Mouse (Mus musculus) kidney, embryonic 16.5 days (tissue): ENCODE measurements at regions not wholly inside any gene's neighbourhood (a gene's known extent, or its start where the extent isn't known, plus 50 kb on each side); places are given as distances from the start of the nearest gene placed in this dataset.

Experiments used
- ATAC-seq: fragments of 200-750 bp; cut with Nextera tagmentation; 2 replicates; pipeline ENCODE4 v1.8.0; 2017; ENCODE audit warnings: moderate TSS enrichment; ENCODE audit not compliant: low FRiP score, low TSS enrichment
- H3K27ac ChIP-seq: fragments of 300-500 bp; sonication (generic); 2 replicates; pipeline ENCODE4 v1.5.1; 2014; ENCODE audit warnings: low read length
- H3K27me3 ChIP-seq: fragments of 300-500 bp; sonication (generic); 2 replicates; pipeline ENCODE4 v1.6.1; 2014; ENCODE audit warnings: low read length, control low read depth, mixed read lengths; ENCODE audit not compliant: insufficient read depth
- H3K36me3 ChIP-seq: fragments of 300-500 bp; sonication (generic); 2 replicates; pipeline ENCODE4 v1.6.1; 2014; ENCODE audit warnings: low read length, control low read depth, mixed read lengths; ENCODE audit not compliant: insufficient read depth
- H3K4me1 ChIP-seq: fragments of 300-500 bp; sonication (generic); 2 replicates; pipeline ENCODE4 v1.6.1; 2014; ENCODE audit warnings: low read length, control low read depth, mixed read lengths; ENCODE audit not compliant: insufficient read depth
- H3K4me2 ChIP-seq: fragments of 300-500 bp; sonication (generic); replicated peaks from 2 replicates; pipeline ENCODE4 v1.6.1; 2014; ENCODE audit warnings: low read depth, low read length
- H3K4me3 ChIP-seq: fragments of 300-500 bp; sonication (generic); 2 replicates; pipeline ENCODE4 v1.5.1; 2014; ENCODE audit warnings: mild to moderate bottlenecking, low read length
- H3K9ac ChIP-seq: fragments of 300-500 bp; sonication (generic); replicated peaks from 2 replicates; pipeline ENCODE4 v1.6.1; 2014; ENCODE audit warnings: low read length
- H3K9me3 ChIP-seq: fragments of 300-500 bp; sonication (generic); 2 replicates; pipeline ENCODE4 v1.6.1; 2016; ENCODE audit warnings: low read length, control low read depth
- WGBS: fragments of 180-500 bp; shearing (Covaris S2); extraction: QIAGEN DNeasy Blood & Tissue Kit; methylation state at CpG from one replicate; pipeline ENCODE4 v1.1.7; 2014; 5-methylcytosine and 5-hydroxymethylcytosine counted together

- peaks cover 9% of the 10 kb centered on the region for H3K4me1 ChIP-seq
- no peak for ATAC-seq
- 0 out of 2 replicates have a peak overlapping the region, but pooled peaks have one; percentile 12 for H3K27ac ChIP-seq
- no peak overlapping the region for H3K4me3 ChIP-seq
- peaks cover 3% of the 10 kb centered on the region; the same call in 1 of the 2 replicates for H3K9me3 ChIP-seq
- 68% methylated on average over 11 of the region's 11 CpGs for WGBS
- no peak overlapping the region for H3K4me2 ChIP-seq
- H3K36me3 ChIP-seq = no peaks in the 10 kb centered on the region
- H3K9ac ChIP-seq = no peak overlapping the region
- no peaks in the 10 kb centered on the region for H3K27me3 ChIP-seq
Measured at GRCm38 (mm10) chr19:57552964-57553740, 57.7 kb upstream of the Atrnl1 start.

GRCm38 (mm10) chr19:57554086-57554485 is 56.7 kb upstream of the Atrnl1 start:
- no peak overlapping the region for H3K4me3 ChIP-seq
- 86% methylated on average over 6 of the region's 6 CpGs for WGBS
- no peaks in the 10 kb centered on the region for H3K27me3 ChIP-seq
- no peak overlapping the region for H3K27ac ChIP-seq
- H3K9me3 ChIP-seq = peaks cover 3% of the 10 kb centered on the region; the same call in 1 of the 2 replicates
- no peak for ATAC-seq
- no peak overlapping the region for H3K9ac ChIP-seq
- peaks cover 8% of the 10 kb centered on the region for H3K4me1 ChIP-seq
- no peak overlapping the region for H3K4me2 ChIP-seq
- no peaks in the 10 kb centered on the region for H3K36me3 ChIP-seq

DNA sequence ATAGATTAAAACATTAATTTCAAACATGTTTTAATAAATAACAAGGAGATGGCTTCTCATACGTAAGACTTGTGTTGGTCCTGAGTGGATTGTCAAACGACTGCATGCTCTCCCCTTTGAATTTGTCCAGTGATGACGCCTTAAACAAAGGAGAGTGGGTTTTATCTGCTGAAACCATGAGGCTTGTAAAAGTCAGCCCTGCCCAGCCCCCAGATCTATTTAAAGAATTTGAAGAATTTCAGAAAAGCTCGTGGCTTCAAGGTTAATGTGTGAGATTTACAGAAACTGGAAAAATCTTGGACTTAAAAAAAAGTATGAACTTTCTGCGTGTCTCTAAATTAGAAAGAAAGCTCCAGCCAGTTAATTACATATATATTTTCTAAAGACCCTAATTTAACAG is 55.5 kb upstream of the Atrnl1 start:
- no peak overlapping the region for H3K4me3 ChIP-seq
- no peak overlapping the region for H3K4me2 ChIP-seq
- H3K9ac ChIP-seq = no peak overlapping the region
- H3K27me3 ChIP-seq = no peaks in the 10 kb centered on the region
- H3K4me1 ChIP-seq = peaks cover 8% of the 10 kb centered on the region
- no peaks in the 10 kb centered on the region for H3K36me3 ChIP-seq
- no peak for ATAC-seq
- H3K9me3 ChIP-seq = peaks cover 3% of the 10 kb centered on the region; the same call in 1 of the 2 replicates
- WGBS = 46% methylated on average over 5 of the region's 5 CpGs
- no peak overlapping the region for H3K27ac ChIP-seq

- no peak overlapping the region for H3K27ac ChIP-seq
- H3K4me2 ChIP-seq = no peak overlapping the region
- H3K9me3 ChIP-seq = peaks cover 3% of the 10 kb centered on the region; the same call in 1 of the 2 replicates
- no peaks in the 10 kb centered on the region for H3K27me3 ChIP-seq
- WGBS = 68% methylated on average over 19 of the region's 19 CpGs
- H3K36me3 ChIP-seq = no peaks in the 10 kb centered on the region
- no peak overlapping the region for H3K4me3 ChIP-seq
- ATAC-seq = no peak
- H3K9ac ChIP-seq = no peak overlapping the region
- peaks cover 8% of the 10 kb centered on the region; the same call in 1 of the 2 replicates for H3K4me1 ChIP-seq
Measured at GRCm38 (mm10) chr19:57558420-57558967, 52.3 kb upstream of the Atrnl1 start.

GRCm38 (mm10) chr19:57560757-57561156 is 50.1 kb upstream of the Atrnl1 start:
- H3K4me3 ChIP-seq = no peak overlapping the region
- WGBS = 66% methylated on average over 3 of the region's 3 CpGs
- no peak for ATAC-seq
- H3K9ac ChIP-seq = no peak overlapping the region
- no peak overlapping the region for H3K4me2 ChIP-seq
- H3K9me3 ChIP-seq = peaks cover 3% of the 10 kb centered on the region; the same call in 1 of the 2 replicates
- H3K4me1 ChIP-seq = 0 out of 2 replicates have a peak, but pooled peaks cover 3% of the 10 kb centered on the region
- H3K36me3 ChIP-seq = no peaks in the 10 kb centered on the region
- no peaks in the 10 kb centered on the region for H3K27me3 ChIP-seq
- no peak overlapping the region for H3K27ac ChIP-seq
